Mouse (Mus musculus) MEL (cell line): ENCODE results near the gene Ppt2.

Source experiments
- CTCF ChIP-seq, 3 experiments: IDR thresholded peaks in 2 of 3; conservative IDR thresholded peaks in 1 of 3; 2 replicates each; pipeline ENCODE4 v1.5.1; 2011 to 2012; ENCODE audit warnings: low read length in 3 of 3, low read depth in 2 of 3, mild to moderate bottlenecking in 2 of 3, improper control_type of control experiment in 1 of 3, inconsistent platforms in 1 of 3, mixed read lengths in 1 of 3, moderate library complexity in 1 of 3; ENCODE audit not compliant: control insufficient read depth in 1 of 3, insufficient read depth in 1 of 3, poor library complexity in 1 of 3, severe bottlenecking in 1 of 3
- ELF1 ChIP-seq: IDR thresholded peaks from 2 replicates; pipeline ENCODE4 v1.6.1; 2014; ENCODE audit warnings: low read depth, mild to moderate bottlenecking, inconsistent platforms, low read length, improper control_type of control experiment, moderate library complexity
- MAFK ChIP-seq: IDR thresholded peaks from 2 replicates; pipeline ENCODE4 v1.6.1; 2011; ENCODE audit warnings: low read depth, mild to moderate bottlenecking, low read length, improper control_type of control experiment, borderline replicate concordance
- POLR2A ChIP-seq, 2 experiments: IDR thresholded peaks; 2 replicates each; pipeline ENCODE4 v1.6.1; 2011 to 2012; ENCODE audit warnings: low read length in 2 of 2, mild to moderate bottlenecking in 2 of 2, control low read depth in 1 of 2, improper control_type of control experiment in 1 of 2, low read depth in 1 of 2, moderate library complexity in 1 of 2; ENCODE audit not compliant: control insufficient read depth in 1 of 2, insufficient read depth in 1 of 2, poor library complexity in 1 of 2
- SIN3A ChIP-seq: IDR thresholded peaks from 2 replicates; pipeline ENCODE4 v1.6.1; 2012; ENCODE audit warnings: low read length, improper control_type of control experiment, inconsistent platforms

DNA sequence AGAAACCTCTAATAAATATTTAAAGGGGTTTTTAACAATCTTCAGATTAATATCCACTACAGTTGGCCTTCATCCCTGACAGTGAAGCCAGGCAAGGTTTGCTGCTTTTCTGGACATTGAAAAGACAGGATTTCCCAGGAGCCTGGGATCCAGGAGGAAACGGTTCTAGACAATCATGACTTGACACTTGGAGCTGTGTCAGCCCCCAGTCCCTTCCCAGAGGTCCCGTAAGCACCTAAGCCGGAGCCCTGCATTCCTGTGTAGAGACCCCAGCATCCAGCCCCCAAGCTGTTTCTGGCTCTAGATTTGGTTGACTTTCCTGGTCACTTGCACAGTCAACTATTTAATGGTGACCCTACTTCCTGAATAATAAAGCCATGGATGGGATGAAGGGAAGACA lies 30.3 kb upstream of the Ppt2 start:
- TF ChIP-seq POLR2A (IDR thresholded peaks at IDR 0.05; ENCODE audit: control insufficient read depth in 1 of 2, insufficient read depth in 1 of 2, low read depth in 1 of 2, low read length in 2 of 2, poor library complexity in 1 of 2) (no peak), ELF1 (no peak), MAFK (no peak), CTCF (IDR thresholded peaks at IDR 0.05 in 2 of 3, conservative IDR thresholded peaks at IDR 0.05 in 1 of 3; ENCODE audit: control insufficient read depth in 1 of 3, insufficient read depth in 1 of 3, low read depth in 2 of 3, low read length in 3 of 3, poor library complexity in 1 of 3, severe bottlenecking in 1 of 3) (no peak), SIN3A (no peak)
